Mouse (Mus musculus) E14TG2a.4 (cell line): ENCODE results near the gene Smim24.

ENCODE experiments used
- CTCF ChIP-seq: conservative IDR thresholded peaks from 2 replicates; pipeline ENCODE4 v1.5.1; 2014; ENCODE audit warnings: low read length
- NANOG ChIP-seq: IDR thresholded peaks from 2 replicates; pipeline ENCODE4 v1.6.1; 2014; ENCODE audit warnings: borderline replicate concordance, low read length, mixed read lengths

- no peak for TF ChIP-seq CTCF
- no peak for TF ChIP-seq NANOG
Measured at GRCm38 (mm10) chr10:81390678-81390965, 2.2 kb upstream of the Smim24 start.
